Mouse (Mus musculus) thymus, adult 2 months (tissue): Measurements from ENCODE around the gene Troap. TPM values are rescaled to one million over a fixed set of nuclear protein-coding genes. Genes with fewer than 3 reads are reported as not detected.

Source experiments
- DNase-seq: peaks from one replicate; pipeline ENCODE4 v3.0.0; 2021
- H3K27ac ChIP-seq: fragments of 200-500 bp; 2 replicates; pipeline ENCODE4 v1.5.1; 2012; ENCODE audit warnings: low read length, control low read depth; ENCODE audit not compliant: control insufficient read depth, insufficient read depth
- H3K27me3 ChIP-seq: fragments of 200-500 bp; 2 replicates; pipeline ENCODE4 v1.6.1; 2012; ENCODE audit warnings: mild to moderate bottlenecking, low read length, moderate library complexity, mixed read lengths; ENCODE audit not compliant: control insufficient read depth, insufficient read depth
- H3K36me3 ChIP-seq: fragments of 200-500 bp; 2 replicates; pipeline ENCODE4 v1.6.1; 2012; ENCODE audit warnings: mild to moderate bottlenecking, low read length, moderate library complexity; ENCODE audit not compliant: control insufficient read depth, insufficient read depth
- H3K4me1 ChIP-seq: fragments of 200-500 bp; replicated peaks from 2 replicates; pipeline ENCODE4 v1.6.1; 2012; ENCODE audit warnings: low read length; ENCODE audit not compliant: control insufficient read depth, insufficient read depth
- H3K4me3 ChIP-seq: fragments of 200-500 bp; 2 replicates; pipeline ENCODE4 v1.5.1; 2012; ENCODE audit warnings: mild to moderate bottlenecking, low read length, control low read depth, moderate library complexity; ENCODE audit not compliant: control insufficient read depth, insufficient read depth
- CTCF ChIP-seq: fragments of 200-500 bp; IDR thresholded peaks from 2 replicates; pipeline ENCODE4 v1.5.1; 2012; ENCODE audit warnings: mild to moderate bottlenecking, control low read depth, low read length, moderate library complexity, borderline replicate concordance; ENCODE audit not compliant: control insufficient read depth, poor library complexity, insufficient read depth; ENCODE audit errors: extremely low read depth
- POLR2A ChIP-seq: fragments of 200-500 bp; IDR thresholded peaks from 2 replicates; pipeline ENCODE4 v1.6.1; 2012; ENCODE audit warnings: mild to moderate bottlenecking, low read length, control low read depth, moderate library complexity; ENCODE audit not compliant: control insufficient read depth, poor library complexity, insufficient read depth; ENCODE audit errors: extremely low read depth
- WGBS: fragments of 180-500 bp; shearing (Covaris S2); methylation state at CpG from one replicate; pipeline ENCODE4 v1.1.7; 2018; 5-methylcytosine and 5-hydroxymethylcytosine counted together
- polyA plus RNA-seq: library from polyadenylated mRNA; depleted of rRNA; stranded (reverse); fragments of >200 nt; gene quantifications from 2 replicates; pipeline ENCODE4 v1.2.3, GENCODE M21; 2012

Troap gene
- polyA plus RNA-seq, 1 experiment = 40.8 TPM

GRCm38 (mm10) chr15:99078181-99078910, 4.0 kb downstream of the Troap start:
- DNase-seq = no peak
- Histone ChIP-seq H3K36me3 (peaks cover 9% of the 10 kb centered on the region; the same call in 1 of the 2 replicates), H3K27ac (no peak overlapping the region), H3K27me3 (no peaks in the 10 kb centered on the region), H3K4me3 (no peak overlapping the region), H3K4me1 (peaks cover 13% of the 10 kb centered on the region)
- TF ChIP-seq POLR2A = no peak
- TF ChIP-seq CTCF = no peak
- 95% methylated on average over 15 of the region's 15 CpGs for WGBS

- Histone ChIP-seq H3K36me3 (peaks cover 9% of the 10 kb centered on the region; the same call in 1 of the 2 replicates), H3K27ac (no peak overlapping the region), H3K27me3 (no peaks in the 10 kb centered on the region), H3K4me1 (peaks cover 9% of the 10 kb centered on the region), H3K4me3 (no peak overlapping the region)
- DNase-seq = no peak
- TF ChIP-seq CTCF = no peak
- no peak for TF ChIP-seq POLR2A
- WGBS = 80% methylated on average over 3 of the region's 3 CpGs
These were observed 5.4 kb downstream of the Troap start for GRCm38 (mm10) chr15:99079804-99080203.

DNA sequence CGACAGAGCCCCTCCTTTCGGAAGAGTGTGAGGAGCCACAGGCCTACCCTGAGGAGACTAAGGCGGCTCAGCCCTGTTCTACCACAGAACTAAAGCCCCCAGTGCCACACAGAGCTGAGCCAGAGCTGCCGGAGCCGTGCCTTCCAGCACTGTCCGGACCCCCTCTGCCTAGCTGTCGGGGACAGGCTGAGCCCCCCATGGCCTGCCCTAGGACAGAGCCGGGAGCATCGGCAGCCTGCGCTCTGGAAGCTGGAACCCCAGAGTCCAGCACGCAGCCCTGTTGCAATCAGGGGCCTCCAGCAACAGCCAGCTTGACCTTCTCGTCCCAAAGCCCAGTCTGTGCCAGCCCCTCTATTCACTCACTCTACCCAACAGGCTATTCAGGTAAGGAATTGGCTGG, 7.9 kb downstream of the Troap start:
- Histone ChIP-seq H3K27ac (no peak overlapping the region), H3K27me3 (peaks cover 3% of the 10 kb centered on the region; the same call in 1 of the 2 replicates), H3K36me3 (peaks cover 9% of the 10 kb centered on the region; the same call in 1 of the 2 replicates), H3K4me1 (no peaks in the 10 kb centered on the region), H3K4me3 (no peak overlapping the region)
- no peak for TF ChIP-seq CTCF
- no peak for TF ChIP-seq POLR2A
- WGBS = 98% methylated on average over 12 of the region's 12 CpGs
- DNase-seq = no peak

GRCm38 (mm10) chr15:99082840-99083239, 8.5 kb downstream of the Troap start:
- Histone ChIP-seq H3K4me1 (no peaks in the 10 kb centered on the region), H3K4me3 (no peak overlapping the region), H3K27ac (no peak overlapping the region), H3K36me3 (peaks cover 9% of the 10 kb centered on the region; the same call in 1 of the 2 replicates), H3K27me3 (peaks cover 5% of the 10 kb centered on the region; the same call in 1 of the 2 replicates)
- no peak for TF ChIP-seq POLR2A
- TF ChIP-seq CTCF = no peak
- WGBS = 96% methylated on average over 16 of the region's 16 CpGs
- no peak for DNase-seq

DNA sequence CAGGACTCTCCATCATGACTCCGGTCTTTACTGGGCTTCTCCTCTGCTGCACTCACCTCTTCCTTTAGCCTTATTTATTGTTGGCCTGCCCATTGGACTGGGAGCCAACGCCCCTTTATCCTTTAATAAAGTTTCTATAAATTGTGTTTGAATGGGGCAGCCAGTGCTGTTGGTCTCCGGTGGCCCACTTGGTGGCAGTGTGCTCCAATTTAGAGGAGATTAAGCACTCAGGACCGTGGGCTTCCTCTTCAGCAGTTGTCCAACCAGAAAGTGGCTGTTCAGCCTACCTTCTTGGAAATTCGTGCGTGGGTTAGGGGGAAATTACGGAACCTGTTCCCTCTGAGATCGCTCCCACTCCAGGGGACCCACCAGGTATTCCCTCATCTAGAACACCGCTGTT, 8.9 kb downstream of the Troap start:
- DNase-seq = peak; percentile 35
- WGBS = 71% methylated on average over 9 of the region's 9 CpGs
- peaks cover 8% of the 10 kb centered on the region; the same call in 1 of the 2 replicates for H3K27me3 ChIP-seq
- H3K36me3 ChIP-seq = peaks cover 9% of the 10 kb centered on the region; the same call in 1 of the 2 replicates
- no peaks in the 10 kb centered on the region for H3K4me1 ChIP-seq
- H3K27ac ChIP-seq = no peak overlapping the region
- TF ChIP-seq POLR2A = no peak
- peak; percentile 23; the same call in 1 of the 2 replicates for TF ChIP-seq CTCF
- no peak overlapping the region for H3K4me3 ChIP-seq

DNA sequence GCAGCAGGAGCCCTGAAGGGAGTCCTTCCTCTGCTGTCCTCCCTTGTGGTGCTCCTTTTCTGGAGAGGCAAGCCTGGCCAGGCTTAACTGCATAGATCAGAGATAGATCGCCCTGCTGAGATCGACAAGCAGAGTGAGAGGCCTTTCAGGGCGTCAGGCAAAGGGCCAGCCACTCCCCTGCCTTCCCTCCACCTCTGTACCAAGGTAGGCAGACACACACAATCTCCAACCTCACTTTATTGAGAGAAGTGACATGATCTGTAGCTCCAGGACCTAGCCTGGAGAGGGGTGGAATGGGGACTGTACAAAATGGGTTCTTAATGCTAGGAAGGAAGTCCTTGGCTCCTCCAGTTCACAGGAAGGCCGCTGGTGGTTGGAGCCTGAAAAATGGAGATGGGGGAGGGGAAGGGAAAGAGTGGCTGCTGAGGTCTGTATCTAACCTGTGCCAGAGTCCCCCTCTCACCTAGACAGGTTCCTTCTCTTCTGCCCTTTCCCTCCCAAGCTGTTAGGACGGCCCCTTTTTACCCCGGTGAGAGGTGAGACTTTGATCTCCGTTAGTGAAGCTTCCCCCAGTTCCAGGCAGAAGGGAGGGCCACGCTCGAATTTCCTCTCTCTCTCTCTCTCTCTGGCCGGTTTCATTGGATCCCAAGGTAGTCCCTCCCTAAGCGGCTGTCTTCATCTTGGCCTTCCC, 9.6 kb downstream of the Troap start:
- H3K4me1 ChIP-seq = no peaks in the 10 kb centered on the region
- no peak overlapping the region for H3K4me3 ChIP-seq
- no peak for DNase-seq
- H3K36me3 ChIP-seq = peaks cover 9% of the 10 kb centered on the region; the same call in 1 of the 2 replicates
- 24% methylated on average over 11 of the region's 11 CpGs for WGBS
- no peak for TF ChIP-seq POLR2A
- no peak overlapping the region for H3K27ac ChIP-seq
- H3K27me3 ChIP-seq = peaks cover 8% of the 10 kb centered on the region; the same call in 1 of the 2 replicates
